Mouse (Mus musculus): ENCODE measurements around the gene Zbtb16. TPM values are rescaled to one million over a fixed set of nuclear protein-coding genes. Genes with fewer than 3 reads are reported as not detected.
A peak's percentile ranks its signal among the peaks of the same experiment; 100 is the strongest.

Gene Zbtb16
- polyA plus RNA-seq, 1 experiment from 2014 or later, result 5.3 TPM

DNA sequence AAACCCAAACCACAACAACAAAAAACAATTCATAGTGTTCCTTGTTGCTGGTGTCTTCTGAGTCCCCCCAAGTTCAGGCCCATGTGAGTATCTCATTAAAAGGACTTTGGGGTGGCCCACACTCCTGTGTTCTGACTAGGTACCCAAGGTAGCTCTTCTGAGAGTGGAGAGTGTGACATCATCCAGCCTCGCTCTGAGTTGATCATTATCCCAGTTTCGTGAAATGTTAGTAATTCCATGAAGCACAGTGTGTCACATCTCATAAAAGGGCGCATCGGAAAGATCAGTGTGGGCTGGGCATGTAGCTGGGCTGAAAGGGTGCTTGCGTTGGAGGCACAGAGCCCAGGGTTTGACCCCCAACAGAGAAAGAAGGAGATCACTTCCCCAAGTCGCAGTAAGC is 38.0 kb downstream of the Zbtb16 start:
- Histone ChIP-seq H3K4me1 (replicated peaks; ENCODE audit: control insufficient read depth, insufficient read depth, low read length) (peaks cover 14% of the 10 kb centered on the region; the same call in 1 of the 2 replicates), H3K4me2 (replicated peaks) (no peak overlapping the region), H3K9me3 (ENCODE audit: control insufficient read depth, low read length) (no peaks in the 10 kb centered on the region), H3K36me3 (replicated peaks; ENCODE audit: control insufficient read depth, insufficient read depth) (no peaks in the 10 kb centered on the region), H3K4me3 (replicated peaks; ENCODE audit: low read length) (no peak overlapping the region), H3K9ac (no peak overlapping the region), H3K27me3 (ENCODE audit: control insufficient read depth, insufficient read depth, low read length) (no peaks in the 10 kb centered on the region), H3K27ac (no peak overlapping the region)
- ATAC-seq (ENCODE audit: low FRiP score) (no peak), DNase-seq (ENCODE audit: low spot score) (no peak)
- WGBS, result 89% methylated on average over 6 of the region's 6 CpGs

DNA sequence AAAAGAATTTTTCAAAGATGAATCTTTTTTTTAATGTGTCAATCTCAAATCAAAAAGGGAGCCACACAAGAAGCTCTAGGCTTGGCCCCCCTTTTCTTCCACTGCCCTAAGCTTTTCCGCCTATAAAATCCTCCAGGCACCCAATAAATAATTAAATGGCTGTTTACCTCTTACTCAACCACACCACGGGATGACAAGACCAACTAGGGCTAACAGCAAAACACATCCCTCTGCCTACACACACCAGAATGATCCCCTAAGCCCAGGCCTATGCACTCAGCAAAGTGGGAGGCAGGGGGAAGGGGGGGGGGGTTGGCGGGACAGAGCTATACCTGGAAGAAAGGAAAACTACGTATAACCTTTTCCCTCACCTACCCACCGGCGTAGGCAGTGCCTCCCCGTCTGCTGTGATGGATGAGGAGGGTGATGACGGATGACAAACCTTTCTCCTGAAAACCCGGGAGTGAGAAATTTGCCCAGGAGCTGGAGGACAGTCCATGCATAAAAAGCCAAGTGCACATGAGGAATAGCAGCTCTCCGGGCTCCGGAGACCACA is 39.7 kb downstream of the Zbtb16 start:
- Histone ChIP-seq H3K27me3 (ENCODE audit: control insufficient read depth, insufficient read depth, low read length) (no peaks in the 10 kb centered on the region), H3K4me1 (replicated peaks; ENCODE audit: control insufficient read depth, insufficient read depth, low read length) (peaks cover 14% of the 10 kb centered on the region; the same call in 1 of the 2 replicates), H3K36me3 (replicated peaks; ENCODE audit: control insufficient read depth, insufficient read depth) (no peaks in the 10 kb centered on the region), H3K9me3 (ENCODE audit: control insufficient read depth, low read length) (no peaks in the 10 kb centered on the region), H3K9ac (peak overlapping the region; percentile 8; the same call in 1 of the 2 replicates), H3K4me2 (replicated peaks) (peak overlapping the region; percentile 22; the same call in 1 of the 2 replicates), H3K27ac (no peak overlapping the region), H3K4me3 (replicated peaks; ENCODE audit: low read length) (no peak overlapping the region)
- DNase-seq (ENCODE audit: low spot score), result no peak
- 32% methylated on average over 11 of the region's 11 CpGs for WGBS
- no peak for ATAC-seq (ENCODE audit: low FRiP score)

DNA sequence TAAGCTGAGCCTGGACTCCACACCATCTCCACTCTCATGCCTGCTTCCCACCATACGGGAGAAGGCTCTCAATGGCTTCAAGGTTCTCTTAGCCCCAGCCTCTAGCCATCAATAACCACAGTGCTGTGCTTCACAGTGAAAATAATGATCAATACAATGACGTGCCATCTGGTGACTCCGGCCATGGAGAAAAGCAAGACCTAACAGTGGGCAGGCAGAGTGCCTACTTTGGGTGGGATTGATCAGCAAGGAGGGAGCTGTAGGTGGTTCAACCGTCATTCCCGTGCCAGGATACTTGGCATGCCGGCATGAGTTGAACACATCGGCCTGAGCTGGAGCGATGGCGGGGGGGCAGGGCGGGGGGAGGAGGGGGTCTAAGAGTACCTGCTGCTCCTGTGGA is 40.3 kb downstream of the Zbtb16 start:
- 51% methylated on average over 10 of the region's 10 CpGs for WGBS
- Histone ChIP-seq H3K4me3 (replicated peaks; ENCODE audit: low read length) (no peak overlapping the region), H3K4me2 (replicated peaks) (no peak overlapping the region), H3K27me3 (ENCODE audit: control insufficient read depth, insufficient read depth, low read length) (no peaks in the 10 kb centered on the region), H3K4me1 (replicated peaks; ENCODE audit: control insufficient read depth, insufficient read depth, low read length) (peaks cover 14% of the 10 kb centered on the region; the same call in 1 of the 2 replicates), H3K9me3 (ENCODE audit: control insufficient read depth, low read length) (no peaks in the 10 kb centered on the region), H3K36me3 (replicated peaks; ENCODE audit: control insufficient read depth, insufficient read depth) (no peaks in the 10 kb centered on the region), H3K27ac (no peak overlapping the region), H3K9ac (no peak overlapping the region)
- ATAC-seq (ENCODE audit: low FRiP score), result no peak
- DNase-seq (ENCODE audit: low spot score), result no peak

GRCm38 (mm10) chr9:48795095-48795494 is 40.9 kb downstream of the Zbtb16 start:
- no peak for DNase-seq (ENCODE audit: low spot score)
- Histone ChIP-seq H3K4me2 (replicated peaks) (no peak overlapping the region), H3K9ac (no peak overlapping the region), H3K4me3 (replicated peaks; ENCODE audit: low read length) (no peak overlapping the region), H3K27ac (no peak overlapping the region), H3K4me1 (replicated peaks; ENCODE audit: control insufficient read depth, insufficient read depth, low read length) (peaks cover 14% of the 10 kb centered on the region; the same call in 1 of the 2 replicates), H3K9me3 (ENCODE audit: control insufficient read depth, low read length) (no peaks in the 10 kb centered on the region), H3K27me3 (ENCODE audit: control insufficient read depth, insufficient read depth, low read length) (no peaks in the 10 kb centered on the region), H3K36me3 (replicated peaks; ENCODE audit: control insufficient read depth, insufficient read depth) (no peaks in the 10 kb centered on the region)
- 23% methylated on average over 8 of the region's 8 CpGs for WGBS
- ATAC-seq (ENCODE audit: low FRiP score), result no peak

DNA sequence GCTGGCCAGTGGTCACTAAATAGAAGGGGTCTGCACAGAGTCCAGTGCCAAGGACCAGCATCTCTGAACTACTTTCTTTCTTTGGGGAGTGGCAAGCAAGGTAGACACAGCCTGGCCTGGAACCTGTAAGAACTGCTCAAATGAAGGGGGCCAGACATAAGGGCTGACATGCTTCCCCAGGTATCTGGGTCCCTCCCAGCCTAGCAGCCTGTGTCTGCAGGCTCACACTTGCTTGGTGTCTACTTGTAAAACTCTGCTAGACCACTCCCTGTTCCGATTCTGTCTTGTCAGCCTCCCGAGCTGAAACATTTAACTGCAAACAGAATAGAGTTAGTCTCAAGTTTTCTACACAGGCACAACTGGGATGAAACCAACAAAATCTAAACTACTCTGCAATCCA is 41.6 kb downstream of the Zbtb16 start:
- Histone ChIP-seq H3K4me2 (replicated peaks) (no peak overlapping the region), H3K36me3 (replicated peaks; ENCODE audit: control insufficient read depth, insufficient read depth) (no peaks in the 10 kb centered on the region), H3K9ac (no peak overlapping the region), H3K27me3 (ENCODE audit: control insufficient read depth, insufficient read depth, low read length) (no peaks in the 10 kb centered on the region), H3K9me3 (ENCODE audit: control insufficient read depth, low read length) (no peaks in the 10 kb centered on the region), H3K4me3 (replicated peaks; ENCODE audit: low read length) (no peak overlapping the region), H3K27ac (no peak overlapping the region), H3K4me1 (replicated peaks; ENCODE audit: control insufficient read depth, insufficient read depth, low read length) (peaks cover 14% of the 10 kb centered on the region; the same call in 1 of the 2 replicates)
- no peak for DNase-seq (ENCODE audit: low spot score)
- no peak for ATAC-seq (ENCODE audit: low FRiP score)
- 84% methylated on average over 2 of the region's 2 CpGs for WGBS

- WGBS, result 56% methylated on average over 4 of the region's 4 CpGs
- DNase-seq (ENCODE audit: low spot score), result no peak
- no peaks in the 10 kb centered on the region for H3K36me3 ChIP-seq (replicated peaks; ENCODE audit: control insufficient read depth, insufficient read depth)
These were observed 42.3 kb downstream of the Zbtb16 start for GRCm38 (mm10) chr9:48793638-48794188.

GRCm38 (mm10) chr9:48790575-48790974 is 45.4 kb downstream of the Zbtb16 start:
- DNase-seq (ENCODE audit: low spot score), result no peak
- no peaks in the 10 kb centered on the region for H3K36me3 ChIP-seq (replicated peaks; ENCODE audit: control insufficient read depth, insufficient read depth)
- ATAC-seq (ENCODE audit: low FRiP score), result no peak
- no peak overlapping the region for H3K4me2 ChIP-seq (replicated peaks)
- no peaks in the 10 kb centered on the region for H3K27me3 ChIP-seq (ENCODE audit: control insufficient read depth, insufficient read depth, low read length)
- no peaks in the 10 kb centered on the region for H3K9me3 ChIP-seq (ENCODE audit: control insufficient read depth, low read length)
- no peak overlapping the region for H3K27ac ChIP-seq
- no peak overlapping the region for H3K4me3 ChIP-seq (replicated peaks; ENCODE audit: low read length)
- no peak overlapping the region for H3K9ac ChIP-seq
- 87% methylated on average over 10 of the region's 10 CpGs for WGBS
- peaks cover 11% of the 10 kb centered on the region for H3K4me1 ChIP-seq (replicated peaks; ENCODE audit: control insufficient read depth, insufficient read depth, low read length)

More at GRCm38 (mm10) chr9:48793638-48794188, 42.3 kb downstream of the Zbtb16 start:
- Histone ChIP-seq H3K4me2 (replicated peaks) (no peak overlapping the region), H3K9ac (no peak overlapping the region), H3K27ac (no peak overlapping the region), H3K4me1 (replicated peaks; ENCODE audit: control insufficient read depth, insufficient read depth, low read length) (peaks cover 14% of the 10 kb centered on the region; the same call in 1 of the 2 replicates), H3K9me3 (ENCODE audit: control insufficient read depth, low read length) (no peaks in the 10 kb centered on the region), H3K27me3 (ENCODE audit: control insufficient read depth, insufficient read depth, low read length) (no peaks in the 10 kb centered on the region), H3K4me3 (replicated peaks; ENCODE audit: low read length) (no peak overlapping the region)
- ATAC-seq (ENCODE audit: low FRiP score), result no peak

DNA sequence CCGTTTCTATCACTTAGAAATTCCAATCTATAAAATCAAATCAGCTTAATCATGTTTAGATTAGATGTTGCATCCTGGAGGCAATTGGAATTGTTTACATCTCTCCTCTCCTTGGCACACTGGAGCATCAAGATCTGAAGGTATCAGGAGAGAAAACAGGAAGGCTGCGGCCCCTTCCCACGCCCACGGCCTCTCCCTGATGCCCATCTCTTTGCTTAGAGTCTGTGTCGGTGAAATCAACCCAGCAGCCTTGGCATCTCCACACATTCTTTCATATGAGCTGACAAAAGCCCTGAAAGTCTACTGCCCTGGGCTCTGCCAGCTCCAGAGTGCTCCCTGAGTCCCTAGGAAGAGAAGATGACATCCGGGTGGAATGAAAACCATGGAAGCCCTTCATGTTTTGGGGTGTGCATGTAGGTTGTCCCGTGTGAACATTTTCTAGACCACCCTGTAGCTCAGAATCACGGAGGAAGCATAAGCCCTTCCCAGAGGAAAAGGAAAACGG is 48.1 kb downstream of the Zbtb16 start:
- Histone ChIP-seq H3K4me2 (replicated peaks) (no peak overlapping the region), H3K36me3 (replicated peaks; ENCODE audit: control insufficient read depth, insufficient read depth) (no peaks in the 10 kb centered on the region), H3K9me3 (ENCODE audit: control insufficient read depth, low read length) (no peaks in the 10 kb centered on the region), H3K4me3 (replicated peaks; ENCODE audit: low read length) (no peak overlapping the region), H3K9ac (no peak overlapping the region), H3K4me1 (replicated peaks; ENCODE audit: control insufficient read depth, insufficient read depth, low read length) (peaks cover 9% of the 10 kb centered on the region; the same call in 1 of the 2 replicates), H3K27ac (no peak overlapping the region), H3K27me3 (ENCODE audit: control insufficient read depth, insufficient read depth, low read length) (no peaks in the 10 kb centered on the region)
- WGBS, result 78% methylated on average over 9 of the region's 9 CpGs
- no peak for DNase-seq (ENCODE audit: low spot score)
- no peak for ATAC-seq (ENCODE audit: low FRiP score)

GRCm38 (mm10) chr9:48787321-48787720 is 48.7 kb downstream of the Zbtb16 start:
- Histone ChIP-seq H3K27me3 (ENCODE audit: control insufficient read depth, insufficient read depth, low read length) (no peaks in the 10 kb centered on the region), H3K4me3 (replicated peaks; ENCODE audit: low read length) (no peak overlapping the region), H3K9me3 (ENCODE audit: control insufficient read depth, low read length) (no peaks in the 10 kb centered on the region), H3K36me3 (replicated peaks; ENCODE audit: control insufficient read depth, insufficient read depth) (no peaks in the 10 kb centered on the region), H3K27ac (no peak overlapping the region), H3K4me1 (replicated peaks; ENCODE audit: control insufficient read depth, insufficient read depth, low read length) (peaks cover 9% of the 10 kb centered on the region; the same call in 1 of the 2 replicates), H3K9ac (no peak overlapping the region), H3K4me2 (replicated peaks) (no peak overlapping the region)
- 71% methylated on average over 1 of the region's 1 CpGs for WGBS
- ATAC-seq (ENCODE audit: low FRiP score) (no peak), DNase-seq (ENCODE audit: low spot score) (no peak)
